Mouse (Mus musculus) hindbrain, embryonic 14.5 days (tissue): ENCODE measurements around the gene Psmc5. TPM values are rescaled to one million over a fixed set of nuclear protein-coding genes. Genes with fewer than 3 reads are reported as not detected.
A peak's percentile ranks its signal among the peaks of the same experiment; 100 is the strongest.
"Not testable (repeated sequence)": the region's sequence is repeated elsewhere in the genome, so short reads cannot be mapped to it uniquely, and the experiment has no call there.

Experiments used
- ATAC-seq: fragments of 200-750 bp; cut with Nextera tagmentation; 2 replicates; pipeline ENCODE4 v1.8.0; 2017; ENCODE audit warnings: moderate number of reproducible peaks, mild to moderate bottlenecking, moderate TSS enrichment, moderate library complexity; ENCODE audit not compliant: low FRiP score
- DNase-seq: peaks from one replicate; pipeline ENCODE4 v3.0.0-alpha.2; 2015; ENCODE audit warnings: low spot score
- H3K27ac ChIP-seq: fragments of 300-500 bp; sonication (generic); 2 replicates; pipeline ENCODE4 v1.5.1; 2014; ENCODE audit warnings: mild to moderate bottlenecking, moderate library complexity
- H3K27me3 ChIP-seq: fragments of 300-500 bp; sonication (generic); 2 replicates; pipeline ENCODE4 v1.6.1; 2014; ENCODE audit warnings: mild to moderate bottlenecking, low read length, mixed read lengths; ENCODE audit not compliant: control insufficient read depth, insufficient read depth
- H3K36me3 ChIP-seq: fragments of 300-500 bp; sonication (generic); replicated peaks from 2 replicates; pipeline ENCODE4 v1.6.1; 2014; ENCODE audit not compliant: control insufficient read depth, insufficient read depth
- H3K4me1 ChIP-seq: fragments of 300-500 bp; sonication (generic); replicated peaks from 2 replicates; pipeline ENCODE4 v1.6.1; 2014; ENCODE audit warnings: antibody characterized with exemption, low read length, mixed read lengths; ENCODE audit not compliant: control insufficient read depth, insufficient read depth
- H3K4me2 ChIP-seq: fragments of 300-500 bp; sonication (generic); replicated peaks from 2 replicates; pipeline ENCODE4 v1.6.1; 2014; ENCODE audit warnings: mild to moderate bottlenecking, moderate library complexity
- H3K4me3 ChIP-seq: fragments of 300-500 bp; sonication (generic); replicated peaks from 2 replicates; pipeline ENCODE4 v1.5.1; 2014; ENCODE audit warnings: mild to moderate bottlenecking, low read length
- H3K9ac ChIP-seq: fragments of 300-500 bp; sonication (generic); 2 replicates; pipeline ENCODE4 v1.6.1; 2014
- H3K9me3 ChIP-seq: fragments of 300-500 bp; sonication (generic); 2 replicates; pipeline ENCODE4 v1.6.1; 2016; ENCODE audit warnings: low read length; ENCODE audit not compliant: control insufficient read depth
- WGBS: fragments of 180-500 bp; shearing (Covaris S2); extraction: QIAGEN DNeasy Blood & Tissue Kit; methylation state at CpG from one replicate; pipeline ENCODE4 v1.1.7; 2014; 5-methylcytosine and 5-hydroxymethylcytosine counted together
- polyA plus RNA-seq: library from polyadenylated mRNA; unstranded; fragments of >200 nt; fragmentation: Nextera tagmentation; extraction: Ambion mirVana; gene quantifications from 2 replicates; pipeline ENCODE4 v1.2.1, GENCODE M21; 2014

The Psmc5 gene
- polyA plus RNA-seq = 282 and 287 TPM in 2 replicates

GRCm38 (mm10) chr11:106255685-106256451, at the start of gene Psmc5, which contains the start of gene Ftsj3:
Gene Psmc5, plus strand, starts transcription at chr11:106256154.
Gene Ftsj3, minus strand, starts transcription at chr11:106256079.
- peak within 1 kb of the TSS; percentile 88 for H3K9ac ChIP-seq
- H3K27me3 ChIP-seq = no peaks in the 10 kb centered on the region
- H3K4me1 ChIP-seq = peaks cover 18% of the 10 kb centered on the region
- peak within 1 kb of the TSS; percentile 97 for H3K4me2 ChIP-seq
- H3K9me3 ChIP-seq = no peaks in the 10 kb centered on the region
- peak within 1 kb of the TSS; percentile 77 for H3K4me3 ChIP-seq
- WGBS = under 1% methylated on average over 42 of the region's 42 CpGs
- H3K36me3 ChIP-seq = peaks cover 56% of the 10 kb centered on the region
- DNase-seq (peak; percentile 97), ATAC-seq (peak; percentile 94)
- peak within 1 kb of the TSS; percentile 79 for H3K27ac ChIP-seq

GRCm38 (mm10) chr11:106212771-106213170, 43.2 kb upstream of the Psmc5 start:
- H3K36me3 ChIP-seq = peaks cover 54% of the 10 kb centered on the region
- ATAC-seq (no peak), DNase-seq (no peak)
- no peak overlapping the region for H3K9ac ChIP-seq
- H3K27me3 ChIP-seq = no peaks in the 10 kb centered on the region
- H3K4me2 ChIP-seq = no peak overlapping the region
- 94% methylated on average over 8 of the region's 8 CpGs for WGBS
- H3K4me1 ChIP-seq = peaks cover 15% of the 10 kb centered on the region
- H3K4me3 ChIP-seq = no peak overlapping the region
- H3K9me3 ChIP-seq = no peaks in the 10 kb centered on the region
- no peak overlapping the region for H3K27ac ChIP-seq

GRCm38 (mm10) chr11:106214856-106215255, 41.1 kb upstream of the Psmc5 start:
- no peak for ATAC-seq
- H3K4me3 ChIP-seq = peak overlapping the region; percentile 99; the same call in 1 of the 2 replicates
- peaks cover 31% of the 10 kb centered on the region for H3K4me1 ChIP-seq
- WGBS = 91% methylated on average over 5 of the region's 5 CpGs
- peak overlapping the region; percentile 99; the same call in 1 of the 2 replicates for H3K9ac ChIP-seq
- DNase-seq = no peak
- no peak overlapping the region for H3K27ac ChIP-seq
- H3K36me3 ChIP-seq = peaks cover 33% of the 10 kb centered on the region
- H3K4me2 ChIP-seq = peak overlapping the region; percentile 77
- no peaks in the 10 kb centered on the region for H3K27me3 ChIP-seq
- H3K9me3 ChIP-seq = no peaks in the 10 kb centered on the region

- peaks cover 31% of the 10 kb centered on the region for H3K4me1 ChIP-seq
- H3K4me3 ChIP-seq = peak overlapping the region; percentile 99
- DNase-seq = no peak
- 37% methylated on average over 7 of the region's 7 CpGs for WGBS
- no peak for ATAC-seq
- peak overlapping the region; percentile 99 for H3K9ac ChIP-seq
- H3K27me3 ChIP-seq = no peaks in the 10 kb centered on the region
- H3K27ac ChIP-seq = peak overlapping the region; percentile 98; the same call in 1 of the 2 replicates
- H3K36me3 ChIP-seq = peaks cover 27% of the 10 kb centered on the region
- H3K9me3 ChIP-seq = no peaks in the 10 kb centered on the region
- peak overlapping the region; percentile 77 for H3K4me2 ChIP-seq
These were observed 40.5 kb upstream of the Psmc5 start for GRCm38 (mm10) chr11:106215450-106215859.

GRCm38 (mm10) chr11:106215927-106216729, 39.8 kb upstream of the Psmc5 start, which contains the start of gene Ccdc47:
Gene Ccdc47, minus strand, starts transcription at chr11:106216344.
- H3K4me3 ChIP-seq = peak within 1 kb of the TSS; percentile 99
- DNase-seq (peak; percentile 99), ATAC-seq (peak; percentile 99)
- H3K9ac ChIP-seq = peak within 1 kb of the TSS; percentile 99
- peak within 1 kb of the TSS; percentile 98 for H3K27ac ChIP-seq
- H3K4me2 ChIP-seq = peak within 1 kb of the TSS; percentile 77
- no peaks in the 10 kb centered on the region for H3K9me3 ChIP-seq
- no peaks in the 10 kb centered on the region for H3K27me3 ChIP-seq
- WGBS = under 1% methylated on average over 46 of the region's 46 CpGs
- H3K4me1 ChIP-seq = peaks cover 31% of the 10 kb centered on the region
- H3K36me3 ChIP-seq = peaks cover 21% of the 10 kb centered on the region

- no peaks in the 10 kb centered on the region for H3K27me3 ChIP-seq
- H3K27ac ChIP-seq = peak within 1 kb of the TSS; percentile 98
- under 1% methylated on average over 70 of the region's 70 CpGs for WGBS
- peak within 1 kb of the TSS; percentile 99 for H3K9ac ChIP-seq
- ATAC-seq (peak; percentile 96), DNase-seq (peak; percentile 99)
- peak within 1 kb of the TSS; percentile 77 for H3K4me2 ChIP-seq
- H3K4me1 ChIP-seq = peaks cover 31% of the 10 kb centered on the region
- H3K9me3 ChIP-seq = no peaks in the 10 kb centered on the region
- peaks cover 13% of the 10 kb centered on the region for H3K36me3 ChIP-seq
- peak within 1 kb of the TSS; percentile 99 for H3K4me3 ChIP-seq
These were observed 39.0 kb upstream of the Psmc5 start, which contains the start of gene Ddx42 for GRCm38 (mm10) chr11:106216730-106217490. Gene Ddx42, plus strand, starts transcription at chr11:106216926.

- no peak overlapping the region for H3K27ac ChIP-seq
- DNase-seq = no peak
- no peaks in the 10 kb centered on the region for H3K9me3 ChIP-seq
- 82% methylated on average over 3 of the region's 3 CpGs for WGBS
- no peak overlapping the region for H3K4me2 ChIP-seq
- H3K27me3 ChIP-seq = no peaks in the 10 kb centered on the region
- H3K4me1 ChIP-seq = peaks cover 20% of the 10 kb centered on the region
- no peak for ATAC-seq
- no peak overlapping the region for H3K4me3 ChIP-seq
- H3K9ac ChIP-seq = no peak overlapping the region
- peaks cover 19% of the 10 kb centered on the region for H3K36me3 ChIP-seq
These were observed 35.4 kb upstream of the Psmc5 start for GRCm38 (mm10) chr11:106220603-106221002.

GRCm38 (mm10) chr11:106233978-106234377, 22.0 kb upstream of the Psmc5 start:
- not testable (repeated sequence) for H3K9ac ChIP-seq, H3K4me3 ChIP-seq, ATAC-seq, H3K4me1 ChIP-seq, DNase-seq, H3K9me3 ChIP-seq, H3K4me2 ChIP-seq, H3K27me3 ChIP-seq, H3K27ac ChIP-seq
- 82% methylated on average over 8 of the region's 8 CpGs for WGBS
- peaks cover 91% of the 10 kb centered on the region for H3K36me3 ChIP-seq
